Mouse (Mus musculus) cortical plate, adult 2 months (tissue): ENCODE results near the gene Atxn7l1.

ENCODE experiments used
- CTCF ChIP-seq: fragments of 200-500 bp; IDR thresholded peaks from 2 replicates; pipeline ENCODE4 v1.5.1; 2011; ENCODE audit warnings: mild to moderate bottlenecking, control low read depth, low read length; ENCODE audit not compliant: insufficient read depth; ENCODE audit errors: extremely low read depth
- POLR2A ChIP-seq: fragments of 200-500 bp; IDR thresholded peaks from 2 replicates; pipeline ENCODE4 v1.6.1; 2011; ENCODE audit warnings: mild to moderate bottlenecking, low read length, control low read depth; ENCODE audit not compliant: insufficient read depth; ENCODE audit errors: extremely low read depth

- TF ChIP-seq POLR2A (no peak), CTCF (no peak)
Observed at GRCm38 (mm10) chr12:33273668-33274067, 126.2 kb downstream of the Atxn7l1 start.
